Mouse (Mus musculus): Measurements from ENCODE around the gene Dok5. TPM values are rescaled to one million over a fixed set of nuclear protein-coding genes. Genes with fewer than 3 reads are reported as not detected.

The Dok5 gene
- polyA plus RNA-seq, 1 experiment from 2014 or later, result 64.6 TPM

DNA sequence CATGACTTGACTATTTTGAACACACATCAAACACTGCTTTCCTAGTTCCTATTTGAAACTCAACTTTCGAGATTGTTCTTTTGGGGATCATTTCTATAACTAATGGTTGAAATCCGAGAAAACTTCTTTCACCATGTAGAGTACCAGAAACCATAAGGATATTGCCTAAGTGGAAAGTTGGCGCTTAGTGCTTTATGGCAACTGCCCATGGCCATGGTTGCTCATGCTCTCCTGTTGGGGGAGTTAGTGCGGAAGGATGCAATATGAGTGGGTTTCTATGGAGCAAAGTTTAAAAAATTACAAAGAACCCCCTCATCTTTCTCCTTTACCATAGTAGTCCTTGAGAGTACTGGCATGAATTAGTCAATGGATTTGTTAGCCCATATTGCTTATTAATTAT, 192.5 kb downstream of the Dok5 start:
- Histone ChIP-seq H3K4me2 (no peak overlapping the region), H3K36me3 (no peaks in the 10 kb centered on the region), H3K27me3 (no peaks in the 10 kb centered on the region), H3K27ac (no peak overlapping the region), H3K4me1 (replicated peaks) (peaks cover 9% of the 10 kb centered on the region), H3K4me3 (no peak overlapping the region), H3K9ac (no peak overlapping the region), H3K9me3 (no peaks in the 10 kb centered on the region)
- ATAC-seq (ENCODE audit: low FRiP score), result no peak
- WGBS, result 91% methylated on average over 4 of the region's 4 CpGs

DNA sequence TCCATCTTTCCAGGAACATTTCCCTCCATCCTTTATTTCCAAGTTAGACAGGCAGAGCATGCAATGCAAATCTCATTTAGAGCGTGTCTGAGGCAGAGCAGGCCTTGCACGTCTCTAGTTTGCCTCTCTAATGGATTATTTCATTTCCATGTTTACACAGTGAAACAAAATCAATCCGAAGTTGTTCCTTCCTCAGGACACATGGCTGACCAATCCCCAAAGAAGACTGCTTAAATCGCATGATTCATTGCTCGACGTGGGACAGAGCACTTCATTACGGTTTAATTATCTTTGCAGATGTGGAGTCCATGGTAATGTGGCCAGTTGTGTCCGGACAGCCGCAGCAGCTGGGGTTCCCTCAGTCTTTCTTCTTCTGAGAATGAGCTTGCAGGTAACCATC, 194.6 kb downstream of the Dok5 start:
- 80% methylated on average over 9 of the region's 9 CpGs for WGBS
- H3K27me3 ChIP-seq, result no peaks in the 10 kb centered on the region
- no peaks in the 10 kb centered on the region for H3K36me3 ChIP-seq
- no peaks in the 10 kb centered on the region for H3K9me3 ChIP-seq
- ATAC-seq (ENCODE audit: low FRiP score), result no peak
- no peak overlapping the region for H3K27ac ChIP-seq
- H3K9ac ChIP-seq, result no peak overlapping the region
- H3K4me1 ChIP-seq (replicated peaks), result peaks cover 9% of the 10 kb centered on the region
- H3K4me2 ChIP-seq, result no peak overlapping the region
- H3K4me3 ChIP-seq, result no peak overlapping the region

Other genes starting within 250 kb of the Dok5 start
- gene Pfdn4, start 235.4 kb upstream of the Dok5 start, polyA plus RNA-seq (2015; fragmentation: Nextera tagmentation; extraction: Ambion mirVana), result 133 and 148 TPM in 2 replicates
- 0.12 TPM in 1 of 2 replicates, not detected in the other for gene Cyp24a1, start 234.7 kb upstream of the Dok5 start, polyA plus RNA-seq (2015; fragmentation: Nextera tagmentation; extraction: Ambion mirVana)
- gene 4930470P17Rik, start 129.8 kb upstream of the Dok5 start, polyA plus RNA-seq (2015; fragmentation: Nextera tagmentation; extraction: Ambion mirVana), result not detected in 2 replicates

All from hindbrain, embryonic 13.5 days (tissue).